Mouse (Mus musculus) layer of hippocampus, postnatal 14 days (tissue): ENCODE results near the gene Gm10972. TPM values are rescaled to one million over a fixed set of nuclear protein-coding genes. Genes with fewer than 3 reads are reported as not detected.
"Not testable (repeated sequence)": the region's sequence is repeated elsewhere in the genome, so short reads cannot be mapped to it uniquely, and the experiment has no call there.

Experiments used
- DNase-seq, 2 experiments: peaks; one replicate each; pipeline ENCODE4 v3.0.0; 2021 to 2022; ENCODE audit warnings: low spot score in 2 of 2, mixed read lengths in 1 of 2
- total RNA-seq, 2 experiments: library from RNA; stranded (reverse); gene quantifications; 2 replicates each; pipeline ENCODE4 v1.2.3; 2021

Gene Gm10972
- total RNA-seq, 2 experiments from 2014 or later = not detected

DNA sequence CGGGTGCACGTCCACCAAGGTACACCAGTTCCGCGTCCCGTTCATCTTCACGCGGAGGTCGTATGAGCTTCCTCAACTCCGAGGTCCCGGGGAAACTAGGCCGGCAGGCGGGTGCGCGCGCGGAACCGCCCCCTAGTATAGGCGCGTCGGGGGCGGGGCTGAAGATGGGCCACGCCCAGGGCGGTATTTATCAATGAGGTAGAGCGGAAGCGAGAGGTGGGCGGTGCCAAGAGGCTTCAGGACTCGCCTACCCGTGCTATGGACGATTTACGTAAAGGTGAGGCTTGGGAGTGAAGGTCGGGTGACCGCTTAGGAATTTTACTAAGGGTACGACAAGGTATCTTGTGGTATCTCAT lies 15.8 kb downstream of the Gm10972 start, which contains the start of gene Tuft1:
TSS of gene Tuft1 (minus strand) at position 133 of the 356 bp plus-strand sequence.
- peak; percentile 12 to 52 for DNase-seq

GRCm38 (mm10) chr3:94659142-94659748 lies 16.3 kb downstream of the Gm10972 start:
- not testable (repeated sequence) for DNase-seq

- not testable (repeated sequence) for DNase-seq
These were observed 17.9 kb downstream of the Gm10972 start for GRCm38 (mm10) chr3:94660841-94661240.

DNA sequence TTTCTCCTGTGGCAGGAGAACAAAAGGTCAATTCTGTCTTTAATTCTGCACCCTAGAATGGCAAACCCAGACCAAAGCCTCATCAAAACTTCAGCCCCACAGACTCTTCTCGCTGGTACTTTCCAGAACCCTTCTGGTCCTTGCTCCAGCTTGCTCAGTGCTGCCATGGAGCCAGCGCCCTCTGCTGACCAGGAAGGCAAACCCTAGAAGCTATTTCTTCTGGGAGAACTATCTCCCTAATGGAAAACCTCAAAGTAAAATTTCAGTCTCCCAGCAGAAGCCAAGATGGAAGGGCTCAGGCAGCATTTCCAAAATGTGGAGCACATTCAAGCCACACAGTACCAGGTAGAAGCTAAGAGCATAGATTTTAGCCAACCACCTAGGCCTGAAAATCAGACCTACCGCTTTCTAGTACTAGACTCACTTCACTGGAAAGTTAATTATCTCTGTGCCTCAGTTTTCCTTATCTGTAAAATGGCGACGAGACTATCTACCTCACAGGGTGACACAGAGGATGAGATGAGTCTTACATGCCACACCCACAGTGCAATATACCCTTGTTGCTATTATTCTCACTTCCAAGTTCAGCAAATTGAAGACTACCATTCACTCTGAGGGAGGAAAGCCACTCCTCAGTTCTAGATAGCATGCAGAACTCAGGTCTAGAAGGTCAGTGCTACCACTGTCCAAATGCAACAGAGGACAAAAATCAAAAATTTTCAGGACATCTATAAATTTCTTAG lies 22.3 kb downstream of the Gm10972 start:
- DNase-seq = not testable (repeated sequence)

DNA sequence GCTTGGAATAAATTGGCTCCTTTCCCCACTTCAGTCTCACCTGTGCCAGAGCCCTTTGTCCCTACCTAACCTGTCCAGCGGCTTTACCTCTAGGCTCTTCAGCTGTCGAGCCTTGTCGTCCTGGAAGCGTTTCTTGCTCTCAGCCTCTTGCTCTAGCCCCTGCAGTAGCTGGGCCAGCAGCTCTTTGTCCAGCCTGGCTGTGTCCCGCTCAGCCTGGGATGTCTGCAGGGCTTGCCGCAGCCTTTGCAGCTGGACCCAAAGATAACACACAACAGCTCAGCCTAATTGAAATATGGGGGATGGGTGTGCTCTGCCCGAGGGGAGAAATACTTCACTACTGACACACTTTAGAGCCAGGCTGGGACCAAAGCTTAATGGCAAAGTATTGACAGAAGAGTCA lies 23.0 kb downstream of the Gm10972 start:
- not testable (repeated sequence) for DNase-seq

GRCm38 (mm10) chr3:94675101-94675500 lies 32.2 kb downstream of the Gm10972 start:
- DNase-seq = not testable (repeated sequence)

GRCm38 (mm10) chr3:94679351-94679841 lies 36.5 kb downstream of the Gm10972 start:
- no peak for DNase-seq

DNA sequence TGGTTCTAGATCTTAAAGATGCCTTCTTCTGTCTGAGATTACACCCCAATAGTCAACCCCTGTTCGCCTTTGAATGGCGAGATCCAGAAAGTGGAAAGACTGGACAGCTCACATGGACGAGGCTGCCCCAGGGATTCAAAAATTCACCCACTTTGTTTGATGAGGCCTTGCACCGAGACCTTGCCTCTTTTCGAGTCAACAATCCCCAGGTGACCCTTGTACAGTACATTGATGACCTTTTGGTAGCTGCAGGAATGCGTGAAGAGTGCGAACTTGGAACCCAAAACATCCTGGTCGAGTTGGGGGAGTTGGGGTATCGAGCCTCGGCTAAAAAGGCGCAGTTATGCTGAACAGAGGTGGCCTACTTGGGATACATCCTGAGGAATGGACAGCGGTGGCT lies 37.1 kb downstream of the Gm10972 start:
- DNase-seq = not testable (repeated sequence)

GRCm38 (mm10) chr3:94680783-94681182 lies 37.9 kb downstream of the Gm10972 start:
- no peak for DNase-seq

DNA sequence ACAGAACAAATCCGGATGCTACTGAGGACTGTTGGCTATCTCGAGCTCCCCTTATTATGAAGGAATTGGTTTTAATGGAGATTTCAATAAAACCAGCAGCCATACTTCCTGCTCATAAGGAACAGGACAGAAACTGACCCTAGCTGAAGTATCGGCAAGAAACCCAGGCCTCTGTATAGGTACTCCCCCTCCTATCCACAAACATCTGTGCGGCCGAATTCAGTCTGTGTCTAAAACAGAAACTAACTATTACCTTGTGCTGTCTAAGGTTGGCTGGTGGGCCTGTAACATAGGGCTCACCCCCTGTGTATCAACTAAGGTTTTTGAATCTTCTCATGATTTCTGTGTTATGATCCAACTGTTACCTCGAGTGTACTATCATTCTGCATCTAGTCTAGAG lies 40.7 kb downstream of the Gm10972 start:
- DNase-seq = no peak

- DNase-seq = not testable (repeated sequence)
These were observed 43.3 kb downstream of the Gm10972 start for GRCm38 (mm10) chr3:94685989-94686772.

DNA sequence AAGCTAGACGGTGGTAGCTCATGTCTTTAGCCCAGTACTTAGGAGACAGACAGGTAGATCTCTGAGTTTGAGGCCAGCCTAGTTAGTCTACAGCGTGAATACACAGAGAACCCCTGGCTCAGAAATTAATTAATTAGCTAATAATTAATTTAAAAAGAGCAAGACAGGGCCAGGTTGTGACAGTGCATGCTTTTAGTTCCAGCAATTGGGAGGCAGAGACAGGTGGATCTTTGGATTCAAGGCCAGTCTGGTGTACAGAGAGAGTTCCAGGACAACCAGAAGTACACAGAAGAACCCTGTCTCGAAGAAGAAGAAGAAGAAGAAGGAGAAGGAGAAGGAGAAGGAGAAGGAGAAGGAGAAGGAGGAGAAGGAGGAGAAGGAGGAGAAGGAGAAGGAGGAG lies 45.8 kb downstream of the Gm10972 start:
- not testable (repeated sequence) for DNase-seq

DNA sequence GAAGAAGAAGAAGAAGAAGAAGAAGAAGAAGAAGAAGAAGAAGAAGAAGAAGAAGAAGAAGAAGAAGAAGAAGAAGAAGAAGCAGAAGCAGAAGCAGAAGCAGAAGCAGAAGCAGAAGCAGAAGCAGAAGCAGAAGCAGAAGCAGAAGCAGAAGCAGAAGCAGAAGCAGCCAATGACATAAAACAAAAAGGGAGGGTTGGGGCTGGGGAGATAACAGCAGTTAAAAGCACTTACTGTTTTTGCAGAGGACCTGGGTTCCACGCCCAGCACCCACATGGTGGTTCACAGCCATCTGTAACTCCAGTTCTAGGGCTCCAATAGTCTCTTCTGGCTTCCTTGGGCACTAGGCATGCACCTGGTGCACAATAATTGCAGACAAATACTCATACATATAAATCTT lies 46.3 kb downstream of the Gm10972 start:
- DNase-seq = not testable (repeated sequence)

GRCm38 (mm10) chr3:94690162-94690561 lies 47.2 kb downstream of the Gm10972 start:
- not testable (repeated sequence) for DNase-seq

DNA sequence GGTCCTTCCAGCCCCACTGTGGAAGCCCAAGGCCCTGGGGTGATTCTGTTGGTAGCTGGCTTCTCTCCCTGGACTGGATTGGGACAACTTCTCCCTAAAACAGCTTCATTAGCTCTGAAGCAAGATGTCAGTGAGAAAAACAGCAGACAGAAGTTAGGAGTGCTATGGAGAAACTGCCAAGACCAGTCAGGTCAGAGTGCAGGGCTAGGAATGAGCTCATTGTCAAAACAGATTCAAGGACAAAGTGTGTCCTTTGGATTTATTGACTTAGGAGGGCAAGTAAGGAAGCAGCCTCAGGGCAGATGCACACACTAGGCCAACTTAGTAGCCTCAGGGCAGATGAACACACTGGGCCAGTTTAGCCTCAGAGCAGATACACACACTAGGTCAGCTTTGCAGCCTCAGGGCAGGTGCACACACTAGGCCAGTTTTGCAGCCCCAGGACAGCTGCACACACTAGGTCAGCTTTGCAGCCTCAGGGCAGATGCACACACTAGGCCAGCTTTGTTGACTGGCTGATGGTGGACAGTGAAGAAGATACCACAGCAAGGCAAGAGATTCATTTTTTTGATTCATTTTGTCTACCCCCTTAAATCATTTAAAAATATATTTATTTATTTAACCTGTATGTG lies 47.8 kb downstream of the Gm10972 start:
- DNase-seq = no peak

DNA sequence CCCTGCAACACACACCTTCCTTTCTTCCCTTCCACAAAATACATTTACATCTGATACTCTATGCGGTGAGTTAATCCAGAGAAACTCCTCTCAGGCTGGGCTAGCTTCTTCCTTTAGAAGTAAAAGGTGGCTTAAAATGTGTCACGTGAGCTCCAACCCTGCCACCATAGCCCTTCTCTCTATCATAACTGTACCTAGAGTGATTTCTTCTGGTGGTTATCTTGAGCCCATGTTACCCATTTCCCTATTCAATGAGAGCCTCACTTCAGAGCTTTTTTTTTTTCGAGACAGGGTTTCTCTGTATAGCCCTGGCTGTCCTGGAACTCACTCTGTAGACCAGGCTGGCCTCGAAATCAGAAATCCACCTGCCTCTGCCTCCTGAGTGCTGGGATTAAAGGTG lies 48.8 kb downstream of the Gm10972 start:
- not testable (repeated sequence) for DNase-seq

Other genes starting within 250 kb of the Gm10972 start
- gene Lingo4, start 244.6 kb upstream of the Gm10972 start, total RNA-seq = 1 to 10 TPM; 1.3 to 1.6 TPM
- 10 to 100 TPM; 44.7 to 46.4 TPM for gene Tdrkh, start 229.8 kb upstream of the Gm10972 start, total RNA-seq
- gene Mrpl9, start 199.8 kb upstream of the Gm10972 start, total RNA-seq = 10 to 100 TPM; 42.8 TPM
- under 1 TPM in 1 of 2 experiments, not detected in 1; 0.41 TPM for gene Oaz3, start 199.2 kb upstream of the Gm10972 start, total RNA-seq
- gene Celf3, start 164.8 kb upstream of the Gm10972 start, total RNA-seq = 100 to 1,000 TPM; 205 to 208 TPM
- 1 to 10 TPM; 6.0 to 7.1 TPM for gene Riiad1, start 162.8 kb upstream of the Gm10972 start, total RNA-seq
- 10 to 100 TPM; 87.5 to 99.1 TPM for gene Snx27, start 60.4 kb upstream of the Gm10972 start, total RNA-seq
- 1 to 10 TPM; 2.1 to 2.8 TPM for gene Tuft1, start 15.8 kb downstream of the Gm10972 start, total RNA-seq
- gene Selenbp2, start 50.4 kb downstream of the Gm10972 start, total RNA-seq = 1 to 10 TPM in 1 of 2 experiments, not detected in 1; 1.8 TPM
- 1 to 10 TPM; 3.3 to 3.5 TPM for gene Cgn, start 143.4 kb downstream of the Gm10972 start, total RNA-seq
- 10 to 100 TPM; 52.0 to 53.3 TPM for gene Pogz, start 194.5 kb downstream of the Gm10972 start, total RNA-seq
- gene Psmb4, start 243.8 kb downstream of the Gm10972 start, total RNA-seq = 100 to 1,000 TPM; 271 to 301 TPM